8 mouse cellular contexts compared by ENCODE assay signal in genomic region chr3:50905993-50906831, GRCm38 (mm10).
DNase-seq lines count a peak whose midpoint lies in the region; ATAC-seq and TF ChIP-seq lines count a peak whose summit lies in the region.

No protein-coding gene starts in this region.

- H3K9ac ChIP-seq in forebrain, postnatal 0 days, result peak overlapping the region; percentile 38
- H3K9ac ChIP-seq in neural tube, embryonic 14.5 days (replicated peaks; ENCODE audit: low read depth, low read length), result peak overlapping the region; percentile 16; the same call in 1 of the 2 replicates

- no peaks in the 10 kb centered on the region for H3K27me3 ChIP-seq in forebrain, postnatal 0 days (ENCODE audit: insufficient read depth, low read length)
- no peaks in the 10 kb centered on the region for H3K27me3 ChIP-seq in neural tube, embryonic 14.5 days (ENCODE audit: control insufficient read depth, insufficient read depth, low read length)
- no peaks in the 10 kb centered on the region for H3K27me3 ChIP-seq in testis, adult 2 months (ENCODE audit: control insufficient read depth, insufficient read depth, low read length)

- H3K4me1 ChIP-seq in forebrain, postnatal 0 days (ENCODE audit: insufficient read depth), result peaks cover 17% of the 10 kb centered on the region; the same call in 1 of the 2 replicates
- H3K4me1 ChIP-seq in neural tube, embryonic 14.5 days (ENCODE audit: control insufficient read depth, insufficient read depth, low read length), result peaks cover 15% of the 10 kb centered on the region
- H3K4me1 ChIP-seq in testis, adult 2 months (ENCODE audit: control insufficient read depth, insufficient read depth, low read length), result peaks cover 7% of the 10 kb centered on the region

- ATAC-seq in forebrain, postnatal 0 days, result peak; percentile 91
- peak; percentile 83 for ATAC-seq in neural tube, embryonic 14.5 days (ENCODE audit: low read depth)

- 8% methylated on average over 32 of the region's 32 CpGs for WGBS in forebrain, postnatal 0 days
- WGBS in neural tube, embryonic 14.5 days, result 14% methylated on average over 32 of the region's 32 CpGs

- H3K36me3 ChIP-seq in forebrain, postnatal 0 days (ENCODE audit: insufficient read depth), result no peaks in the 10 kb centered on the region
- H3K36me3 ChIP-seq in neural tube, embryonic 14.5 days (ENCODE audit: control insufficient read depth, insufficient read depth, low read length), result no peaks in the 10 kb centered on the region
- no peaks in the 10 kb centered on the region for H3K36me3 ChIP-seq in testis, adult 2 months (ENCODE audit: control insufficient read depth, insufficient read depth, low read length)

- H3K27ac ChIP-seq in forebrain, postnatal 0 days (ENCODE audit: low read depth, low read length), result peak overlapping the region; percentile 72
- H3K27ac ChIP-seq in neural tube, embryonic 14.5 days (ENCODE audit: low read depth, low read length), result peak overlapping the region; percentile 62; the same call in 1 of the 2 replicates
- 0 out of 2 replicates have a peak overlapping the region, but pooled peaks have one; percentile 39 for H3K27ac ChIP-seq in testis, adult 2 months (ENCODE audit: control insufficient read depth, insufficient read depth, low read depth, low read length)

- DNase-seq in ES-CJ7 (ENCODE audit: low read depth, low spot score), result peak; percentile 69
- peak; percentile 84 for DNase-seq in cerebellum, adult 11 months
- peak; percentile 97 for DNase-seq in forebrain, postnatal 0 days
- peak; percentile 90 to 94 for DNase-seq in heart, postnatal 36 days
- DNase-seq in layer of hippocampus, adult 18-20 months (ENCODE audit: low spot score in 2 of 2), result peak; percentile 91 to 97
- DNase-seq in lung, adult 18-20 months, result peak; percentile 81 to 85

- no peak for TF ChIP-seq POLR2A in testis, adult 2 months (IDR thresholded peaks at IDR 0.05; ENCODE audit: control insufficient read depth, low read depth, low read length)

- TF ChIP-seq CTCF in forebrain, postnatal 0 days (IDR thresholded peaks at IDR 0.05; ENCODE audit: low read depth), result peak; percentile 94
- peak; percentile 93 for TF ChIP-seq CTCF in testis, adult 2 months (IDR thresholded peaks at IDR 0.05; ENCODE audit: control insufficient read depth, insufficient read depth, insufficient replicate concordance, low read depth, low read length)

- intact Hi-C loops in heart, postnatal 36 days (cut with DNase I), result loop anchor here (1.0 to 10.0 kb wide), 6 partner anchors 216 to 1814 kb away; no protein-coding TSS in a partner anchor

- H3K4me3 ChIP-seq in forebrain, postnatal 0 days (ENCODE audit: low read depth, low read length), result peak overlapping the region; percentile 16
- H3K4me3 ChIP-seq in neural tube, embryonic 14.5 days (ENCODE audit: low read depth, low read length), result peak overlapping the region; percentile 20; the same call in 1 of the 2 replicates
- H3K4me3 ChIP-seq in testis, adult 2 months (ENCODE audit: control insufficient read depth, low read depth, low read length), result peak overlapping the region; percentile 69

- H3K9me3 ChIP-seq in forebrain, postnatal 0 days (ENCODE audit: low read length), result no peaks in the 10 kb centered on the region
- H3K9me3 ChIP-seq in neural tube, embryonic 14.5 days (ENCODE audit: control insufficient read depth, low read length), result no peaks in the 10 kb centered on the region

- H3K4me2 ChIP-seq in forebrain, postnatal 0 days (ENCODE audit: low read depth), result peak overlapping the region; percentile 45
- peak overlapping the region; percentile 53 for H3K4me2 ChIP-seq in neural tube, embryonic 14.5 days (ENCODE audit: low read depth, low read length)

Comparison
In these comparisons a context has a peak if more than half of its experiments do, and no peak if none do; other contexts are left out.
1. Peak in every context shown above with its lines: DNase-seq, ATAC-seq, H3K4me3 ChIP-seq and H3K27ac ChIP-seq.
2. H3K4me3 ChIP-seq: peak in every context shown above with its lines; median percentile 69 in testis, adult 2 months; 20 in neural tube, embryonic 14.5 days; 16 in forebrain, postnatal 0 days.